Mouse (Mus musculus) hindbrain, embryonic 16.5 days (tissue): ENCODE results near the gene Tle2. TPM values are rescaled to one million over a fixed set of nuclear protein-coding genes. Genes with fewer than 3 reads are reported as not detected.

ENCODE experiments used
- polyA plus RNA-seq: library from polyadenylated mRNA; unstranded; fragments of >200 nt; fragmentation: Nextera tagmentation; extraction: Ambion mirVana; gene quantifications from 2 replicates; pipeline ENCODE4 v1.2.1, GENCODE M21; 2015

The Tle2 gene
- polyA plus RNA-seq, 1 experiment from 2014 or later, result 40.9 TPM

Other genes with a start within 250 kb of the Tle2 start
- gene Tbxa2r, start 245.8 kb upstream of the Tle2 start, polyA plus RNA-seq, result 5.4 and 6.3 TPM in 2 replicates
- gene Gipc3, start 231.3 kb upstream of the Tle2 start, polyA plus RNA-seq, result not detected in 2 replicates
- 31.7 TPM in 2 replicates for gene Hmg20b, start 224.1 kb upstream of the Tle2 start, polyA plus RNA-seq
- 17.5 and 19.0 TPM in 2 replicates for gene Mfsd12, start 217.1 kb upstream of the Tle2 start, polyA plus RNA-seq
- gene 4930404N11Rik, start 208.7 kb upstream of the Tle2 start, polyA plus RNA-seq, result 0.49 and 1.1 TPM in 2 replicates
- 149 and 156 TPM in 2 replicates for gene Fzr1, start 196.0 kb upstream of the Tle2 start, polyA plus RNA-seq
- gene Dohh, start 190.1 kb upstream of the Tle2 start, polyA plus RNA-seq, result 99.8 and 108 TPM in 2 replicates
- gene Gm48551, start 190.1 kb upstream of the Tle2 start, polyA plus RNA-seq, result 7.9 and 9.4 TPM in 2 replicates
- gene Gm48552, start 185.6 kb upstream of the Tle2 start, polyA plus RNA-seq, result 1.5 and 2.2 TPM in 2 replicates
- gene Smim24, start 181.5 kb upstream of the Tle2 start, polyA plus RNA-seq, result 1.6 and 2.3 TPM in 2 replicates
- gene Nfic, start 118.9 kb upstream of the Tle2 start, polyA plus RNA-seq, result 24.5 and 34.5 TPM in 2 replicates
- gene Celf5, start 91.9 kb upstream of the Tle2 start, polyA plus RNA-seq, result 60.1 and 63.6 TPM in 2 replicates
- 68.9 and 82.7 TPM in 2 replicates for gene Ncln, start 78.2 kb upstream of the Tle2 start, polyA plus RNA-seq
- gene S1pr4, start 74.4 kb upstream of the Tle2 start, polyA plus RNA-seq, result 0.65 and 0.79 TPM in 2 replicates
- gene Gna15, start 50.3 kb upstream of the Tle2 start, polyA plus RNA-seq, result 0.81 and 1.1 TPM in 2 replicates
- gene Gna11, start 29.4 kb upstream of the Tle2 start, polyA plus RNA-seq, result 96.0 and 104 TPM in 2 replicates
- gene Aes, start 15.1 kb upstream of the Tle2 start, polyA plus RNA-seq, result 457 and 712 TPM in 2 replicates
- gene Tle6, start 26.5 kb downstream of the Tle2 start, polyA plus RNA-seq, result 9.0 and 9.2 TPM in 2 replicates
- 1.6 and 2.3 TPM in 2 replicates for gene BC025920, start 31.7 kb downstream of the Tle2 start, polyA plus RNA-seq
- gene Sirt6, start 53.2 kb downstream of the Tle2 start, polyA plus RNA-seq, result 35.8 and 46.0 TPM in 2 replicates
- 18.2 and 19.2 TPM in 2 replicates for gene Ankrd24, start 54.0 kb downstream of the Tle2 start, polyA plus RNA-seq
- 6.2 and 6.6 TPM in 2 replicates for gene Gm10778, start 74.5 kb downstream of the Tle2 start, polyA plus RNA-seq
- gene Zfp433, start 130.3 kb downstream of the Tle2 start, polyA plus RNA-seq, result 14.4 and 16.1 TPM in 2 replicates
- gene Gm3055, start 196.6 kb downstream of the Tle2 start, polyA plus RNA-seq, result 14.4 and 14.9 TPM in 2 replicates
- gene Gm4767, start 237.6 kb downstream of the Tle2 start, polyA plus RNA-seq, result 2.9 TPM in 2 replicates